Mouse (Mus musculus): Measurements from ENCODE around the gene Gm2026.
"Not testable (repeated sequence)": the region's sequence is repeated elsewhere in the genome, so short reads cannot be mapped to it uniquely, and the experiment has no call there.

The Gm2026 gene

DNA sequence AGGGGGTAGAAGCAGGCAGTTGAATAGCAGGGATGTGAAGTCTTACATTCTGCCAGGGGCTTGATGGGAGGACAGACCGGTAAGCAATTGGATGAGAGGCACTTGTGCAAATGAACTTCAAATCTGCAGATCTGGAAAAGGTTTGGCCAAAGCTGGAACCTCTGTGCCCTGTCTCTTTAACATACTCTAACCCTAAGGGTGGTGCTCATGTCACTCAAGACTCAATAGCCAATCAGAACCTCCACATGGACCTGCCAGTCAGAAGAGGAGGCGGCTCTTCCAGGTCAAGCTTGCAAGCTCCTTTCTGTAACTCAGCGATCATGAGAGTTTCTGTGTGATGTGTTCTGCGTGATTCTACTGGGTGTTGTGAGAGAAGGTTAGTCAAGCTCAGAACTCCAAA is at the start of gene Gm2026:
Gene Gm2026 (plus strand): TSS at position 301 of the 400 bp plus-strand sequence.
- DNase-seq (ENCODE audit: low read depth), result not testable (repeated sequence)

DNA sequence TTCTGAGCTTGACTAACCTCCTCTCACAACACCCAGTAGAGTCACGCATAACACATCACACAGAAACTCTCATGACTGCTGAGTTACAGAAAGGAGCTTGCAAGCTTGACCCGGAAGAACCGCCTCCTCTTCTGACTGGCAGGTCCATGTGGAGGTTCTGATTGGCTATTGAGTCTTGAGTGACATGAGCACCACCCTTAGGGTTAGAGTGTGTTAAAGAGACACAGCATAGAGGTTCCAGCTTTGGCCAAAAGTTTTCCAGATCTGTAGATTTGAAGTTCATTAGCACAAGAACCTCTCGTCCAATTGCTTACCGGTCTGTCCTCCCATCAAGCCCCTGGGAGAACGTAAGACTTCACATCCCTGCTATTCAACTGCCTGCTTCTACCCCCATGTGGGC is 34.1 kb upstream of the Gm2026 start, which contains the start of gene Zfp966:
Gene Zfp966 (minus strand): TSS at position 101 of the 400 bp plus-strand sequence.
- not testable (repeated sequence) for DNase-seq (ENCODE audit: low read depth)

Data from NIH3T3 (cell line).